Mouse (Mus musculus) kidney, adult 2 months (tissue): ENCODE results near the gene Spata19.

Experiments used
- CTCF ChIP-seq: fragments of 200-500 bp; conservative IDR thresholded peaks from 2 replicates; pipeline ENCODE4 v1.5.1; 2011; ENCODE audit warnings: low read depth, mild to moderate bottlenecking, control low read depth, low read length, moderate library complexity, mixed read lengths; ENCODE audit not compliant: insufficient read depth, insufficient read length
- POLR2A ChIP-seq: fragments of 200-500 bp; IDR thresholded peaks from one replicate; pipeline ENCODE4 v1.6.1; 2011; ENCODE audit warnings: low read depth, low read length, control low read depth

- TF ChIP-seq CTCF (no peak), POLR2A (no peak)
Measured at GRCm38 (mm10) chr9:27449780-27450422, 53.3 kb downstream of the Spata19 start.
